Mouse (Mus musculus): ENCODE measurements around the gene Cap2.

Cap2 gene

GRCm38 (mm10) chr13:46501800-46502389, at the start of gene Cap2:
Gene Cap2, plus strand, starts transcription at chr13:46501848.
- DNase-seq (ENCODE audit: low spot score) = peak; percentile 8

GRCm38 (mm10) chr13:46459546-46459945, 42.1 kb upstream of the Cap2 start:
- DNase-seq (ENCODE audit: low spot score) = no peak

DNA sequence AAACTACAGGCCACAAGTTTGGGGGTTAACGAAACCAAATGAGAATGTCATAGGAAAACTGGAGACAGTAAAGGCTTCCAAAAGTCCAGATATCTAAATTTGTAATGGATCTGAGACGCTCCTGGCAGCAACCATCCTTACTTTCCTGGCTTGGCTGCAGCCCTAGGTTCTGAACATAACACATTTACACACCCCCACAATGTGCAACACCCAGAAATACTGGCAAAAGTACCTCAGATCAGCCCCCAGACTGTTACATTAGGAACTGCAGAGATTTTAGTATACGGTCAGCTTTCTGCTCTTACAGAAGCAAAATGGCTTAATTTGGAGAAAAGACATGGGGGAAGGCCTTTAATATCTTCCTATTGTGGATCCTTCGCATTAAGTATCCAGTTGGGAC, 39.4 kb upstream of the Cap2 start:
- DNase-seq (ENCODE audit: low spot score) = no peak

GRCm38 (mm10) chr13:46463764-46464163, 37.9 kb upstream of the Cap2 start:
- no peak for DNase-seq (ENCODE audit: low spot score)

GRCm38 (mm10) chr13:46468251-46468650, 33.4 kb upstream of the Cap2 start:
- DNase-seq (ENCODE audit: low spot score) = no peak

DNA sequence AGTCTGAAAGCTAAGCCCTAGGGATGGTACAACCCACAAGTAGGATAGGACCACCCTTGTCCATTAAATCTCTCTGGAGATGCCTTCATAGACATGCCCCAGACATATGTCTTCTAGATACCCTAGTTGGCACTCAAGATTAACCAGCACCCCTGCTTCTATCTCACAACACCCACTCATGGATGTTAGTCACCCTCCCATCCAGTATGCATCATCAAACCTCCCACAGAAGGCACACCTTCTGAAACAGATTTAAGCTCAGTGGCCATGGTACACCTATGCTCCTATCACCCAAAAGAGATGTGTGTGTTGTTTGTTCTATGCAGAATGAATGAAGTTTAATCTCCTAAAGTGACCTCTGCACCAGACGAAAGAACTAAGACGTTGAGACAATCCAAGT, 32.1 kb upstream of the Cap2 start:
- no peak for DNase-seq (ENCODE audit: low spot score)

- no peak for DNase-seq (ENCODE audit: low spot score)
These were observed 20.4 kb upstream of the Cap2 start for GRCm38 (mm10) chr13:46481271-46481670.

GRCm38 (mm10) chr13:46485605-46486004, 16.0 kb upstream of the Cap2 start:
- no peak for DNase-seq (ENCODE audit: low spot score)

DNA sequence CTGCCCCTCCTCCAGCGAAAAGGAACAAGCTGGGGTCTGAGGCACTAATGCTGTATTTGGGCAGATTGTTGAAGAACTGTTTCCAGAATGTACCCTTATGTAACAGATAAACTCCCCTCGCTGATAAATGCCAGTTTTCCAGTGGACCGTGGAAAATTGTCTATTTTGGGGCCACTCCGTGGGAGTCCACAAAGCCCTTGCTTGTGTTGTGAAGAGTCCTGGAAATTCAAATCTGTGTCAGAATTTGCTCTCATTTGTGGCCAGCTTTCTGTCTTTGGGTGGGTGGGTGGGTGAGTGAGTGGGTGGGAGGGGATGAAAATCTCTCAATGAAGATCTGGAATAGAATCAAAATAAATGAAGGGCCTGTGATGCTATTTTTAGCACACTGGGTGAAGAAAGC, 13.5 kb upstream of the Cap2 start:
- no peak for DNase-seq (ENCODE audit: low spot score)

GRCm38 (mm10) chr13:46490644-46491043, 11.0 kb upstream of the Cap2 start:
- no peak for DNase-seq (ENCODE audit: low spot score)

DNA sequence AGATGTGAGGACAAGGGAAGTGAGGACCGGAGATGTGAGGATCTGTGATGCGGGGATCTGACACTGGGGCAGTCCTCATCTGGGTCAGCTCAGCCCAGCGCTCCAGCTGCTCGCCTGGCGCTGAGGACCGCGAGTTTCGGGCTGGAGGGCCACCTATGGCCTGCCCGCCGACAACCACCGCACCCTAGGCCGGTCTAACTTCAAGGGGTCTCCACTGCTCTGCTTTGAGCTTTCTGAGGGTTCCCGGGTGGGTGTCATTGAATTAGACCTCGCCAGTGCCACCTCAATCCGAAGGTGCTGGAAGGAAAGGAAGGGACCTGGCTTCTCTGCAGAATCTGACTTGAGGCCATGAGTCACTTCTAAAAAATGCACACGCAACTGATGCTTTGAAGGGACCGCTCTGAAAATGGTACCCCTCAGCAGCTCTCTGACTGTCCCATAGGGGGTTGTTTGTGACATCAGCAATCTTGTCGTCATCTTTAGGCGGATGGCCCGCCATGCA, 793 bp downstream of the Cap2 start:
- no peak for DNase-seq (ENCODE audit: low spot score)

DNA sequence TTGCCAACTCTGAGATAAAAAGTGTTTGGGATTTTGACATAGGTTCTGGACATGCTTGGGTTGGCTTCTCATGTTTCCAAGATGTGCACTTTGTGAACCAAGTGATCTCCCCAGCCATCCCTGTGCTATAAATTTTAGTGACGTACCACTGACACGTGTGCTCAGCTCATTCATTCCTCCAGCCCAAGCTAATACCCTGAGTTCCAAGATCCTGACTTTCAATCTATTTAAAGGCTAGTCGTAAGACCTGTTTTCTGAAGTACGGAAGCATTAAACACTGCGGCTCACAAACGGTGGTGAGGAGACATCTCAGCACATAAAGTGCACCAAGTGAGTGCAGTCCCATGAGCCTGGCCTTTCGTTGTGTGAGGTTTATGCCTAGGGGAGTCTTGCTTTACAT, 6.3 kb downstream of the Cap2 start:
- no peak for DNase-seq (ENCODE audit: low spot score)

GRCm38 (mm10) chr13:46508823-46509222, 7.2 kb downstream of the Cap2 start:
- no peak for DNase-seq (ENCODE audit: low spot score)

DNA sequence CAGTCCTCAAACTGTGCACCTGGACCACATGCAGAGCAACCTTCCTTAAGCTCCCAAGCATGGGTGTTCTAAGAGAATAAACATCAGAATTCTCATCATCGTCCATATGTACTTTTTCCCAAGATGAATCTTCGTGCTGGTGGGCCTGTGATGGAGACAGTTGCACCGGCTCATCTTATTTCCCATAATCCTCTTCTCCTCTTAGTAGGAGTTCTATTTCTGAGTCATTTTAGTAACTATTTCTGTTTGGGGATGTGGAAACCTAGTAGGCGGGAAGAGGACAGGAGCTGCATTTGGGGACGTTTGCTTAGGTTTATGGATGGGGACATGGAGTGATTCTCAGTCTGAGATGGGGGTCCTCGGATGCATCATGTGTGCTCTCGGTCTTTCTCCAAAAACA, 8.8 kb downstream of the Cap2 start:
- no peak for DNase-seq (ENCODE audit: low spot score)

GRCm38 (mm10) chr13:46514484-46514883, 12.8 kb downstream of the Cap2 start:
- DNase-seq (ENCODE audit: low spot score) = no peak

GRCm38 (mm10) chr13:46515120-46515523, 13.5 kb downstream of the Cap2 start:
- DNase-seq (ENCODE audit: low spot score) = no peak

DNA sequence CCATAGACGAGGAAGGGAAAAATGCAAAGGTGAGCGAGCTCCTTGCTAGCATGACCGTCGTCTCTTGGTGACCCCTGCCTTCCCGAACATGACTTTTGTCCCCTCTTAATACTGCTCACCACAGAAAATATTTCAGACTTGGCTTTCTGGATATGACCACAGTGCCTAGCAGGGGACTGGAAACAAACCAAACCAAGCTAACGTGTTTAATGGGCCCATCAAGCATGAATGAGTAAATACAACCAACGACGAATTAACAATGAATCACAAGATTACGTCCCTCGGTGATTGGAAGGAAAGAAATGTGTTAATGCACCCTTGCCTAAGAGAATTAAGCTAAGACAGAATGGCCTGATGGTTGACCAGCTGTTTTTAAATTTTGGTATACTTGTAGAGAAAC, 13.9 kb downstream of the Cap2 start:
- DNase-seq (ENCODE audit: low spot score) = no peak

- DNase-seq (ENCODE audit: low spot score) = no peak
These were observed 14.5 kb downstream of the Cap2 start for GRCm38 (mm10) chr13:46516183-46516582.

- DNase-seq (ENCODE audit: low spot score) = no peak
These were observed 15.6 kb downstream of the Cap2 start for GRCm38 (mm10) chr13:46517211-46517685.

DNA sequence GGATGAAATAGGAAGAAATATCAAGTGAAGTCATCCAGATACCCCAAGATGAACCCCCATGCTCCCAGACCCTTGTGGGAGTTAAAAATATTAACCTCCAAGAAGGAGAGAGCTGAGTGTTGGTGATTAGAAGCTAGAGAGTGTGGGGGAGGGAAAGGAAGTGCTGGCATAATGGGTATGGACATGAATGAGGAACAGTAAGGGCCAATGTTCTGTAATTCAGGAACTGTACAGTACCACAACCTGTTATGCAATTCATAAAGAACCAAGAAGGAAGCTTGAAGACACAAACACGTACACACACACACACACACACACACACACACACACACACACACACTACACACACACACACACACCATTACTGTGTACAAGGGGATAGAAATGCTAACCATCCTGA, 19.8 kb downstream of the Cap2 start:
- no peak for DNase-seq (ENCODE audit: low spot score)

- DNase-seq (ENCODE audit: low spot score) = no peak
These were observed 21.1 kb downstream of the Cap2 start for GRCm38 (mm10) chr13:46522798-46523197.

GRCm38 (mm10) chr13:46523235-46523634, 21.6 kb downstream of the Cap2 start:
- no peak for DNase-seq (ENCODE audit: low spot score)

GRCm38 (mm10) chr13:46523712-46524111, 22.1 kb downstream of the Cap2 start:
- DNase-seq (ENCODE audit: low spot score) = no peak

Measured in c-Kit-positive CD71-positive TER-119-positive erythroid progenitor cells, embryonic 14.5 days (primary cell).